15 mouse cellular contexts compared by ENCODE assay signal in genomic region chr6:147838846-147839245, GRCm38 (mm10).
"Had no signal": no experiment of that assay in that cellular context is flagged by ENCODE, and none has a peak within 500 bp of the region (broad histone marks: within the 10 kb centered on the region; RNA-seq: fewer than 3 reads in every experiment).

No protein-coding gene starts in this region.

- H3K4me1 ChIP-seq: neural tube, embryonic 15.5 days; stomach, embryonic 15.5 days had no signal

- DNase-seq: retina, postnatal 1 day; right cerebral cortex, adult 18-20 months; right cerebral cortex, postnatal 14 days; right cerebral cortex, postnatal 25 days; right cerebral cortex, postnatal 4 days; spleen, adult 18-20 months; thymus, adult 18-20 months; thymus, adult 2 months; thymus, postnatal 14 days; thymus, postnatal 25 days; thymus, postnatal 36 days; thymus, postnatal 4 days had no signal

- H3K36me3 ChIP-seq: neural tube, embryonic 15.5 days; stomach, embryonic 15.5 days had no signal

- H3K27ac ChIP-seq: neural tube, embryonic 15.5 days; stomach, embryonic 15.5 days; stomach, postnatal 0 days had no signal

- H3K4me3 ChIP-seq: neural tube, embryonic 15.5 days; stomach, embryonic 15.5 days had no signal

- H3K9me3 ChIP-seq: neural tube, embryonic 15.5 days; stomach, embryonic 15.5 days had no signal

- H3K4me2 ChIP-seq: neural tube, embryonic 15.5 days; stomach, embryonic 15.5 days had no signal

- H3K9ac ChIP-seq: neural tube, embryonic 15.5 days; stomach, embryonic 15.5 days had no signal

- H3K27me3 ChIP-seq: neural tube, embryonic 15.5 days; stomach, embryonic 15.5 days had no signal
